Mouse (Mus musculus) embryonic facial prominence, embryonic 12.5 days (tissue): ENCODE data around the gene Men1. TPM values are rescaled to one million over a fixed set of nuclear protein-coding genes. Genes with fewer than 3 reads are reported as not detected.

Experiments
- ATAC-seq: fragments of 200-750 bp; cut with Nextera tagmentation; 2 replicates; pipeline ENCODE4 v1.8.0; 2017; ENCODE audit not compliant: insufficient number of reproducible peaks, insufficient read depth, low FRiP score, low TSS enrichment
- H3K27ac ChIP-seq: fragments of 300-500 bp; sonication (generic); 2 replicates; pipeline ENCODE4 v1.5.1; 2016; ENCODE audit warnings: mild to moderate bottlenecking
- H3K27me3 ChIP-seq: fragments of 300-500 bp; sonication (generic); 2 replicates; pipeline ENCODE4 v1.6.1; 2016; ENCODE audit warnings: mild to moderate bottlenecking, moderate library complexity
- H3K36me3 ChIP-seq: fragments of 300-500 bp; sonication (generic); 2 replicates; pipeline ENCODE4 v1.6.1; 2016; ENCODE audit warnings: mild to moderate bottlenecking
- H3K4me1 ChIP-seq: fragments of 300-500 bp; sonication (generic); 2 replicates; pipeline ENCODE4 v1.6.1; 2016
- H3K4me2 ChIP-seq: fragments of 300-500 bp; sonication (generic); replicated peaks from 2 replicates; pipeline ENCODE4 v1.6.1; 2016; ENCODE audit warnings: mild to moderate bottlenecking, moderate library complexity
- H3K4me3 ChIP-seq: fragments of 300-500 bp; sonication (generic); 2 replicates; pipeline ENCODE4 v1.5.1; 2016; ENCODE audit warnings: mild to moderate bottlenecking
- H3K9ac ChIP-seq: fragments of 300-500 bp; sonication (generic); 2 replicates; pipeline ENCODE4 v1.6.1; 2016; ENCODE audit warnings: mild to moderate bottlenecking, moderate library complexity
- H3K9me3 ChIP-seq: fragments of 300-500 bp; sonication (generic); 2 replicates; pipeline ENCODE4 v1.6.1; 2016; ENCODE audit warnings: mild to moderate bottlenecking, moderate library complexity
- WGBS: fragments of 180-500 bp; shearing (Covaris S2); methylation state at CpG from one replicate; pipeline ENCODE4 v1.1.7; 2016; 5-methylcytosine and 5-hydroxymethylcytosine counted together
- polyA plus RNA-seq: library from polyadenylated mRNA; unstranded; fragments of >200 nt; fragmentation: Nextera tagmentation; extraction: Ambion mirVana; gene quantifications from 2 replicates; pipeline ENCODE4 v1.2.1, GENCODE M21; 2016

The Men1 gene
- polyA plus RNA-seq, 1 experiment from 2014 or later = 107 TPM

DNA sequence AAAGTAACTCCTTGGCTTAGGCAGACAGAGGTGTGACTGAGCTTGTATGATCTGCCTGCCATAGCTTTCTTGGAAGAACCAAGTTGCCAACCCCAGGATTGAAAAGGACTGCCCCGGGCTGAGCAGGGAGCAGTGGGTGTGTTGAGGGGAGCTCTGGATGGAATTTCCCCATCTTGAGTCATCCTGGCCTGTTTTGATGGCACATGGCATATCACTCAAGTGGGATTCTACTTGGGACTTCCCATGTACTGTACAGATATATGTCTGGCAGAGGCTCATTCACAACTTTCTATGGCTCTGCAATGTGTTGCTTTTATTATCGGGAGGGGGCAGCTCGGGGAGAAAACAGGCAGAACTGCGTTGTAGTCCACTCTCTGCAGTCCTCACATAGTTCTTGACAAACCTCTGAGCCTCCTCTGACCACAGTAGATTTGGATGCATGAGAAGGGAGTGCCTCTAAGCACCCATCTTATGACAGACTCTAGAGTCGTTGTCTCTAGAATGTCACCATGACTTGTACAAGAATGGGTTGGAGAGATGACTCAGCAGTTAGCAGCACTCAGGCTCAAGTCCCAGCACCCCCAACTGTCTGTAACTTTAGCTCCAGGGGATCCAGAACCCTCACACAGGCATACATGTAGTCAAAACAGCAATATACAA, 38.1 kb upstream of the Men1 start:
- no peaks in the 10 kb centered on the region for H3K9me3 ChIP-seq
- no peak overlapping the region for H3K4me3 ChIP-seq
- H3K27me3 ChIP-seq = no peaks in the 10 kb centered on the region
- no peak for ATAC-seq
- no peaks in the 10 kb centered on the region for H3K4me1 ChIP-seq
- WGBS = 90% methylated on average over 5 of the region's 5 CpGs
- no peak overlapping the region for H3K27ac ChIP-seq
- no peak overlapping the region for H3K4me2 ChIP-seq
- H3K36me3 ChIP-seq = peaks cover 72% of the 10 kb centered on the region
- H3K9ac ChIP-seq = no peak overlapping the region

DNA sequence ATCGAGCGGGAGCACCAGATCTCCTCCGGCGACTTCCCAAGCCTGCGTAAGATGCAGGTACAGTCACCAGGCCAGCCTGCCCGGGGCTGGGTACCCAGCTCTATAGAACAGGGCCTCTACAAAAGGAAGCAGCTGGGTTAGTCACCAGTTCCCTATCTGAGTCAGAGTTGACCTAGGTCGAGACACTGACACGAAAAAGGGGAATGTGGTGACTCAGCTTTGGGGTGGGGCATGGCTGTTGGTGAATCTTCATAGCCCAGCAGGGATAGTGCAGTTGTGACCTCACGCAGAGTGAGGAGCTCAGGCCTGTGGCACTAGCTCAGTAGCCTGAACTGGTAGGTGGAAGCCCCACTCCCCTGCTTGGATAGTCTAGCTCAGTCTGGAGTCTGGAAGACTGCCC, 37.1 kb upstream of the Men1 start:
- peaks cover 72% of the 10 kb centered on the region for H3K36me3 ChIP-seq

DNA sequence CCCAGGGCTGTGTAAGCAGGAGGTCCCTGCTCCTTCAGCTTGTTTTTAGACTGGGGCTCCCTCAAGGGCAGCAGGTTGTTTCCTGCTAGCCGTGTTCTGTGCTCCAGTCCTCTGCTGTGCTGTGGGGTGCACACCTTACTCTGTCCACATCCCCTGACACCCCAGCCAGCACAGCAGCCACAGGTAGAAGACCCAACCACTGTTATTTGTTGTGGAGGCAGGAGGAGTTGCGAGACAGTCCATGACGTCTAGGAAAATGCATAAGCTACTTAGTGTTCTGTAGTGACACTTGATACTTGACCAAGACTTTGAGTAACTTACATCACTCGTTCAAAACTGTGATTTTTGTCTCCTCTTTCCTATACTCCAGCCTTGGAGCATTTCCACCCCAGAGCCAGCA, 35.8 kb upstream of the Men1 start:
- H3K4me2 ChIP-seq = no peak overlapping the region
- no peaks in the 10 kb centered on the region for H3K27me3 ChIP-seq
- WGBS = 69% methylated on average over 4 of the region's 4 CpGs
- no peak overlapping the region for H3K4me3 ChIP-seq
- no peak overlapping the region for H3K27ac ChIP-seq
- H3K9ac ChIP-seq = no peak overlapping the region
- no peak for ATAC-seq
- H3K4me1 ChIP-seq = no peaks in the 10 kb centered on the region
- H3K9me3 ChIP-seq = no peaks in the 10 kb centered on the region
- peaks cover 63% of the 10 kb centered on the region for H3K36me3 ChIP-seq

More for the DNA sequence above, 37.1 kb upstream of the Men1 start:
- Histone ChIP-seq H3K9me3 (no peaks in the 10 kb centered on the region), H3K9ac (no peak overlapping the region), H3K27ac (no peak overlapping the region), H3K4me1 (no peaks in the 10 kb centered on the region), H3K4me2 (no peak overlapping the region), H3K27me3 (no peaks in the 10 kb centered on the region), H3K4me3 (no peak overlapping the region)
- ATAC-seq = no peak
- 92% methylated on average over 9 of the region's 9 CpGs for WGBS

DNA sequence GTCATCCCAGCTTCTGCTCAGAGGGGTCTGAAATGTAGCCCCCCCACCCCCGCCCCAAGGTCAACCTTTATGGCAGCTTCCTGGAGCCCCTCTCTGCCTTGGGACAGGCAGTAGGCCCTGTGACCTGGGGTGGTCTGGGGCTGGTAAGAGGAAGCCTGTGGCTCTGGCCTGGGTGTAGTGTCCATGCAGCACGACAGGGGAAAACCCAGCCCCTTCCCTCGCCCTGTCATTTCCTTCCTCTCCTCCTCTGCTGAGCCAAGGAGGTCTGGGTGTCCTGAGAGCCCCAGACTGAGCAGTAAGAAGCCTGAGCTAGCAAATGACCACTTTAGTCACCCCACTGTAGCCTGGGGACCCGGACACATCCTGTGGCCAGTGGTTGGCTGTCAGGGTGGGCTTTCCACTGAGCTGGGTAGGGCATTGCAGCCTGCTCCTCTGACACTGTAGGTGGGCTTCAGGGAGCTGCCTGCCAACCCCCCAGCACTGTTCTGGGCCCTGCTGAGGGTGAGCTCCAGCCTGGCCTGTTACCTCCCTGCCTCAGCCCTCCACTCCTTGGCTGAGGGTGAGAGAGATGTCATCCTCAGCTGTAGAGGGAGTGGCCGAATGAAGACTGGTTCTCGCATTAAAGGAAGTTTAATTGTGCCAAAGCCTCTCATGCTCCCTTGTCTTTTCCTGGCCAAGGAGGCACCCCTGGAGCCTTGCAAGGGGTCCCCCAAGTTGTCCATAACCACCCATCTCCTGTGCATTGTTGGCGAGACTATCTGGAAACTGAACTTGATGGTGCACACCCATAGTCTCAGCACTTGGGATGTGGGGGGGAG, 35.1 kb upstream of the Men1 start:
- WGBS = 87% methylated on average over 7 of the region's 7 CpGs
- Histone ChIP-seq H3K27me3 (no peaks in the 10 kb centered on the region), H3K27ac (0 out of 2 replicates have a peak overlapping the region, but pooled peaks have one; percentile 23), H3K9ac (no peak overlapping the region), H3K4me3 (no peak overlapping the region), H3K36me3 (peaks cover 57% of the 10 kb centered on the region), H3K4me1 (no peaks in the 10 kb centered on the region), H3K4me2 (no peak overlapping the region), H3K9me3 (no peaks in the 10 kb centered on the region)
- no peak for ATAC-seq

DNA sequence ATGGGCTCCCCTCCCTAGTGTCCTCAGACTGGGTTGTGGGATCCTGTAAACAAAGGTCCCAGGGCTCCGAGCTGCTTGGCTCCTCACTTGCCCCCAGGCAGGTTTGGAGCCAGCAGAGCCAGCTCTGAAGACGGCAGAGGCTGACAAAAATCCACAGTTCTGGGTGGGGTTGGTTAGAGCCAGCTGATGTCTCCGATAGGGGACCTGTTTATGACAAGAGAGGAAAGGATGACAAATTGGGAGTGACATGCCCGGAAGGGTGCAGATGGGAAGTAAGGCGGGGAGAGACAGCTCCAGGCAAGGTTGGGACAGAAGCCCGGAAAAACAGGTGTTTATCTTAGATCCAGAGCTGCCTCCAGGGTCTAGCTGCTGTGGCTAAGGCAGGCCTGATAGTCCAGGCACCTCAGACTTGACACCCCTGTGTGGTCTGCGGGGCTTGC, 34.4 kb upstream of the Men1 start:
- H3K27ac ChIP-seq = no peak overlapping the region

DNA sequence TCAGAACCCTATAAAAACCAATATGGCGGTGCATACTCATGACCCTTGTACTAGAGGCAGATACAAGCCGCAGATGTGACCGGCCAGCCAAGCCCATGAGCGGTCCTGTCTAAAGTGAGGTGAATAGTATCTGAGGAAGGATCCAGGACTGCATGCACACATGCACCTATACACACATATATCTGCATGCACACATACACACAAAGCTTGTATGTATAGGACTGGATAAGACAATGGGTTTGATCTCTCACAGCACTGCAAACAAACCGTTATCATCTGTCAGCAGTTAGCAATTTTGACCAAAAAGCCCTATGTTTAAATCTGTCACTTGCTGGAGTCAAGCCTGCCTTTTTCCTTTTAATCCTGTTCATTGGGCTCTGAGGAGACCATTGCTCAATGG, 32.7 kb upstream of the Men1 start:
- Histone ChIP-seq H3K27me3 (no peaks in the 10 kb centered on the region), H3K4me3 (no peak overlapping the region), H3K9ac (no peak overlapping the region), H3K4me2 (no peak overlapping the region), H3K4me1 (peaks cover 10% of the 10 kb centered on the region), H3K27ac (no peak overlapping the region), H3K9me3 (no peaks in the 10 kb centered on the region), H3K36me3 (peaks cover 33% of the 10 kb centered on the region)
- ATAC-seq = no peak
- WGBS = 93% methylated on average over 5 of the region's 5 CpGs

More for the DNA sequence above, 34.4 kb upstream of the Men1 start:
- Histone ChIP-seq H3K9me3 (no peaks in the 10 kb centered on the region), H3K4me1 (no peaks in the 10 kb centered on the region), H3K27me3 (no peaks in the 10 kb centered on the region), H3K4me2 (no peak overlapping the region), H3K9ac (no peak overlapping the region), H3K4me3 (no peak overlapping the region), H3K36me3 (peaks cover 50% of the 10 kb centered on the region)
- ATAC-seq = no peak
- WGBS = 62% methylated on average over 7 of the region's 7 CpGs

DNA sequence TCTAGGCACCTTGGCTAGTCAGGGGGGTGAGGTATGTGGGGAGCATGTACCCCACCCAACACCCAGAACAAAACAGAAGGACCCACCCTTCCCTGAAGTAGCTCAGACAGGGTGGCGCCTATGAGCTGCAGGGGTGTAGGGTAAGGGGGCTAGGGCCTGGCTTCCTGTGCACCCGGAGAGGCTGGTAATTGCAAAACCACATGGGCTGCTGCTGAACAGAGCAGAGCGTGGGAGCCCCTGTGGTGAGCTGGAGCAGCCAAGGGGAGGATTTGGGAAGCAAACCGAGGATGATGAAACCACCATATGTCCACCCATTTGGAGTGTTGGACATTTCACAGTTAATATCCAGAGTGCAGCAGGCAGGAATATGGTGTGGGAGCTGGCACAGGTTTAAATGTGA, 32.3 kb upstream of the Men1 start:
- ATAC-seq = no peak
- 47% methylated on average over 4 of the region's 4 CpGs for WGBS

DNA sequence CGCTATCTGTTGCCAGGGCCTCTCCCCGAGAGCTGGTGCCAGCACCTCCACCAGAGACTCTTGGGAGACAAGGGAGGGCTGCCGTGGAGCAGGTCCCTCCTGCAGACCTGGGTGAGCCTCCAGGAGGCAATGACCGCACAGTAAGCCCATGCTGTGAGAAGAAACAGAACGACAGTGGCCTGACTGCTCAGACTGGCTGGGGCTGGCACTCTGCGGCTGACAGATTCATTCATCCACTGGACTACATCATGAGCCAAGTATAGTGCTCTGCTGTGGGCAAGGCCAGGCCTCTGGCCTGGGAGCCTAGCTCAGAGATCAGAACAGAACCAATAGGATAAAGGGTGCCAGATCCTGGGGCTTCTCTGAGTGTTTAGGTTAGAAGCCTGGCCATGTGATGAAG, 30.9 kb upstream of the Men1 start:
- no peak for ATAC-seq
- Histone ChIP-seq H3K9ac (no peak overlapping the region), H3K9me3 (no peaks in the 10 kb centered on the region), H3K4me2 (no peak overlapping the region), H3K4me3 (no peak overlapping the region), H3K36me3 (peaks cover 16% of the 10 kb centered on the region), H3K27ac (no peak overlapping the region), H3K4me1 (peaks cover 20% of the 10 kb centered on the region), H3K27me3 (no peaks in the 10 kb centered on the region)
- 78% methylated on average over 6 of the region's 6 CpGs for WGBS

More for the DNA sequence above, 32.3 kb upstream of the Men1 start:
- H3K9me3 ChIP-seq = no peaks in the 10 kb centered on the region
- no peak overlapping the region for H3K4me3 ChIP-seq
- no peak overlapping the region for H3K4me2 ChIP-seq
- peaks cover 14% of the 10 kb centered on the region for H3K4me1 ChIP-seq
- H3K27me3 ChIP-seq = no peaks in the 10 kb centered on the region
- no peak overlapping the region for H3K27ac ChIP-seq
- no peak overlapping the region for H3K9ac ChIP-seq
- H3K36me3 ChIP-seq = peaks cover 29% of the 10 kb centered on the region

DNA sequence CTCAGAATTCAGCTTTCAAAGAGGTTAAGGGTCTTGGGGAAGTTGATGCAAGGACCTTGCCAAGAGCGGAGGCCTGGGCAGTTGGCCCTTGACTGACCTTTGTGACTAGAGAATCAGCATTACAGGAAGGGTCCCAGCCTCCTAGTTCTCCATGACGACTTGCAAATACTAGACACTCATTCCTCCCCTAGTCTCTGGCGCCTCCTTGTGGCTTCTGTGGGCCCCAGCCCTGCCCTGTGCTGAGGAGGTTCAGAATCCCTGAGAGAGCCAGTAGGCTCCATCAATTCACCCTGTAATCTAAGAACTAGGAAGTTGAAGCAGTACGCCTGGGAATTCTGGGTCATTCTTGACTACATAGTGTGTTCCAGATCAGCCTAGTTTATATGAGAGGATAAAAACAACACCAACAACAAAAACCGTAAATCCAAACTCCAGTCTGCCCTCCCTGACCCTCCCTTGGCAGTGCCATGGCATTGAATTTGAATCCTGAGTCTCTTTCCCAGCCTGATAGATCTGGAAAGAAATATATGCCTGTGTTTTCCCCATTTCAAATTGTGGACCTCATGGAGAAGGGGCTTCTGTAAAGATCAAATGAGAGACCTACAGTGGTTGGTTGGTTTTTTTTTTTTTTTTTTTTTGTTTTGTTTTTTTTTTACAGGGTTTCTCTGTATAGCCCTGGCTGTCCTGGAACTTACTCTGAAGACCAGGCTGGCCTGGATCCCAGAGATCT, 29.8 kb upstream of the Men1 start:
- Histone ChIP-seq H3K27me3 (no peaks in the 10 kb centered on the region), H3K4me3 (no peak overlapping the region), H3K4me2 (no peak overlapping the region), H3K4me1 (peaks cover 20% of the 10 kb centered on the region), H3K9ac (no peak overlapping the region), H3K27ac (no peak overlapping the region), H3K36me3 (peaks cover 5% of the 10 kb centered on the region), H3K9me3 (no peaks in the 10 kb centered on the region)
- 21% methylated on average over 5 of the region's 5 CpGs for WGBS
- 0 out of 2 replicates have a peak, but pooled peaks have one; percentile 13 for ATAC-seq

DNA sequence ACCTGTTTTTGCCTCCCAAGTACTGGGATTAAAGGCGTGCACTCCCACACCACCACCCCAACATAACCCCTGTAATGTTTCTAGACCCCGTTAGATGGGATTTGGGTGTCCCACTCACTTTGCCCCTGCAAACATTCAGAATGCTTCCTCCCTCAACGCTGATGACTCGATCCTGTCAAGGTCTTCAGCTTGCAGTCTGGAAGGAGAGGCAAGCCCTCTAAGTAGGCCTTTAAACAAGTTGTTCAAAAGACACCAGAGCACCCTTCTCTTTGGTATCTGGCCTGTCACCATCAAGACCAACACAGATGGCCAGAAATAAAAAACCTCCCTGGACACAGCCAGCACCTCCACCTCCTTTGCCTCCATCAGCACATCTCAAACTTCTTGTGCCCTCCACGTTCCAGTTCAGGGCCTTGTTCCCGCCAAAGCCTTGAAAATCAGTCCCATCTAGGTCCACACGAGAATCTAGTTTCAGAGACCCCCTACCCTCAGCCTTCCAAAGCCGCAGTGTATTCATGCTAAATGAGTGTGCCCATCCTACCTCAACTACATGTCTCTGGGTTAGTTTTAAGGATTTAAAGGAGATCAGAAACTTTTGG, 29.2 kb upstream of the Men1 start:
- Histone ChIP-seq H3K9me3 (no peaks in the 10 kb centered on the region), H3K4me3 (peak overlapping the region; percentile 75), H3K4me2 (peak overlapping the region; percentile 78), H3K27me3 (no peaks in the 10 kb centered on the region), H3K9ac (peak overlapping the region; percentile 67), H3K36me3 (peaks cover 7% of the 10 kb centered on the region; the same call in 1 of the 2 replicates), H3K27ac (peak overlapping the region; percentile 63), H3K4me1 (peaks cover 20% of the 10 kb centered on the region)
- ATAC-seq = no peak
- 58% methylated on average over 8 of the region's 8 CpGs for WGBS

DNA sequence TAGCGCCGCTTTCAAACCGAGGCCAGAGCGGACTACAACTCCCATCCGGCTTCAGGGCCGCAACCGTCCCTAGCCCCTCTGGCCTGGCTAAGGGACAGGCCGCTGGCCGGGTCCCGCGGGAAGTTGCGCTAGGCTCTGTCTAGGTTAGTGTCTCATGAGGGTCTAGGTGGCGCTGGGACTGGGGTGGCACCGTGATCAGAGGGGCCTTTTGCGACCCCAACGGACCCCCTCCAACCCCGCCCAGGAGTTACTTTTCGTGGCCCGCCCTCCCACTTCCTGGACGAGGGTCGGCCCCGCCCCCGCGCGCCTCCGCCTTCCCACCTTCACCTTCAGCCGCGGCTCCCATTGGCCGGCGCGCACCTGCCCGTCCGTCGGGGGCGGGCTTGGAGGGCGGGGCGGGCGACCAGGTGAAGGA, 28.6 kb upstream of the Men1 start, which contains the start of gene Cdc42bpg:
Gene Cdc42bpg (plus strand): TSS at position 320 of the 415 bp plus-strand sequence.
- ATAC-seq = peak; percentile 65
- peaks cover 20% of the 10 kb centered on the region for H3K4me1 ChIP-seq
- peak within 1 kb of the TSS; percentile 67 for H3K9ac ChIP-seq
- no peaks in the 10 kb centered on the region for H3K27me3 ChIP-seq
- peak within 1 kb of the TSS; percentile 75 for H3K4me3 ChIP-seq
- no peaks in the 10 kb centered on the region for H3K9me3 ChIP-seq
- 1% methylated on average over 29 of the region's 38 CpGs for WGBS
- H3K36me3 ChIP-seq = peaks cover 12% of the 10 kb centered on the region; the same call in 1 of the 2 replicates
- H3K4me2 ChIP-seq = peak within 1 kb of the TSS; percentile 78
- peak within 1 kb of the TSS; percentile 63 for H3K27ac ChIP-seq
